Mouse (Mus musculus): ENCODE results near the gene Eef1g.
"Not testable (repeated sequence)": the region's sequence is repeated elsewhere in the genome, so short reads cannot be mapped to it uniquely, and the experiment has no call there.

Gene Eef1g

GRCm38 (mm10) chr19:8945251-8945650 lies 21.6 kb upstream of the Eef1g start:
- DNase-seq: no peak

- no peak for DNase-seq
Observed at GRCm38 (mm10) chr19:8946929-8947328, 19.9 kb upstream of the Eef1g start.

- no peak for DNase-seq
Observed at GRCm38 (mm10) chr19:8950190-8950589, 16.7 kb upstream of the Eef1g start.

- DNase-seq: no peak
Observed at GRCm38 (mm10) chr19:8952241-8952640, 14.6 kb upstream of the Eef1g start.

- DNase-seq: peak; percentile 95
Observed at GRCm38 (mm10) chr19:8953135-8954039, 13.5 kb upstream of the Eef1g start, which contains the start of gene Tut1. Gene Tut1 (plus strand): TSS chr19:8953847.

GRCm38 (mm10) chr19:8954171-8954570 lies 12.7 kb upstream of the Eef1g start:
- no peak for DNase-seq

- DNase-seq: no peak
Observed at GRCm38 (mm10) chr19:8962256-8962655, 4.6 kb upstream of the Eef1g start.

- DNase-seq: no peak
Observed at GRCm38 (mm10) chr19:8965075-8965474, 1.8 kb upstream of the Eef1g start.

GRCm38 (mm10) chr19:8965771-8966170 lies 1.1 kb upstream of the Eef1g start:
- DNase-seq: peak; percentile 36

- DNase-seq: no peak
Observed at GRCm38 (mm10) chr19:8966198-8966589, 647 bp upstream of the Eef1g start.

- no peak for DNase-seq
Observed at GRCm38 (mm10) chr19:8967373-8967743, 517 bp downstream of the Eef1g start.

- DNase-seq: no peak
Observed at GRCm38 (mm10) chr19:8967893-8968292, 1.1 kb downstream of the Eef1g start.

GRCm38 (mm10) chr19:8972491-8972890 lies 5.7 kb downstream of the Eef1g start:
- DNase-seq: not testable (repeated sequence)

GRCm38 (mm10) chr19:8974638-8975037 lies 7.8 kb downstream of the Eef1g start:
- DNase-seq: no peak

- DNase-seq: no peak
Observed at GRCm38 (mm10) chr19:8975491-8975890, 8.7 kb downstream of the Eef1g start.

- DNase-seq: no peak
Observed at GRCm38 (mm10) chr19:8976535-8976934, 9.7 kb downstream of the Eef1g start.

- no peak for DNase-seq
Observed at GRCm38 (mm10) chr19:8980771-8981170, 13.9 kb downstream of the Eef1g start.

GRCm38 (mm10) chr19:8981450-8982168 lies 14.8 kb downstream of the Eef1g start:
- DNase-seq: peak; percentile 38

GRCm38 (mm10) chr19:8982303-8983149 lies 15.7 kb downstream of the Eef1g start:
- DNase-seq: no peak

- DNase-seq: no peak
Observed at GRCm38 (mm10) chr19:8983150-8983650, 16.4 kb downstream of the Eef1g start.

GRCm38 (mm10) chr19:8984255-8984868 lies 17.5 kb downstream of the Eef1g start:
- peak; percentile 37 for DNase-seq

GRCm38 (mm10) chr19:8985891-8986290 lies 19.1 kb downstream of the Eef1g start:
- DNase-seq: no peak

Data from layer of hippocampus, adult 9-11 months (tissue).